Mouse (Mus musculus): ENCODE results near the gene Eif2b4.

DNA sequence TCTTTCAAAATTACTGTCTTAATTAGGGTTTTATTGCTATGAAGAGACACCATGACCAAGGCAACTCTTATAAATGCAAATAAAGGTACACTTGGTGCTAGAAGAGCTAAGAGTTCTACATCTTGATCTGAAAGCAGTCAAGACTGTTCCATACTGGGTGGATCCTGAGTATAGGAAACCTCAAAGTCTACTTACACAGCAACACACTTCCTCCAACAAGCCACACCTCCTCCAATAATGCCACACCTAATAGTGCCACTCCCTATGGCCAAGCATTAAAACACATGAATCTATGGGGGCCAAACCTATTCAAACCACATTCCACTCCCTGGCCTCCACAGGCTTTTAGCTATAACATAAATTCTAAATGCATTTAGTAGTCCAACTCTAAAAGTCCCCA is 30.8 kb downstream of the Eif2b4 start:
- no peak for TF ChIP-seq CTCF (IDR thresholded peaks at IDR 0.05; ENCODE audit: control insufficient read depth, insufficient read depth, low read length)
- no peak for TF ChIP-seq POLR2A (IDR thresholded peaks at IDR 0.05; ENCODE audit: borderline replicate concordance, control insufficient read depth, low read depth, low read length)
